Mouse (Mus musculus): ENCODE measurements around the gene Thoc6. TPM values are rescaled to one million over a fixed set of nuclear protein-coding genes. Genes with fewer than 3 reads are reported as not detected.

Thoc6 gene
- total RNA-seq, 2 experiments from 2014 or later: 26.5 to 45.2 TPM

GRCm38 (mm10) chr17:23679127-23679835 lies 5.6 kb upstream of the Thoc6 start, which contains the start of gene Cldn6:
Cldn6 (plus strand) TSS chr17:23679249.
- ATAC-seq (ENCODE audit: poor library complexity, severe bottlenecking): no peak

GRCm38 (mm10) chr17:23677236-23677679 lies 3.6 kb upstream of the Thoc6 start, which contains the start of gene Tnfrsf12a:
Tnfrsf12a (minus strand) TSS chr17:23677468.
- peak; percentile 56 for ATAC-seq (ENCODE audit: poor library complexity, severe bottlenecking)

- ATAC-seq (ENCODE audit: poor library complexity, severe bottlenecking): no peak
These were observed 2.9 kb upstream of the Thoc6 start for GRCm38 (mm10) chr17:23676473-23677031.

GRCm38 (mm10) chr17:23675564-23676281 lies 2.0 kb upstream of the Thoc6 start:
- ATAC-seq (ENCODE audit: poor library complexity, severe bottlenecking): peak; percentile 29

- ATAC-seq (ENCODE audit: poor library complexity, severe bottlenecking): no peak
These were observed 1.4 kb upstream of the Thoc6 start for GRCm38 (mm10) chr17:23675127-23675526.

GRCm38 (mm10) chr17:23674271-23674952 lies 730 bp upstream of the Thoc6 start:
- ATAC-seq (ENCODE audit: poor library complexity, severe bottlenecking): no peak

GRCm38 (mm10) chr17:23672761-23673160 lies 921 bp downstream of the Thoc6 start:
- ATAC-seq (ENCODE audit: poor library complexity, severe bottlenecking): no peak

GRCm38 (mm10) chr17:23671519-23671918 lies 2.2 kb downstream of the Thoc6 start:
- ATAC-seq (ENCODE audit: poor library complexity, severe bottlenecking): no peak

- ATAC-seq (ENCODE audit: poor library complexity, severe bottlenecking): no peak
These were observed 3.1 kb downstream of the Thoc6 start for GRCm38 (mm10) chr17:23670516-23671074.

GRCm38 (mm10) chr17:23665511-23665910 lies 8.2 kb downstream of the Thoc6 start:
- no peak for ATAC-seq (ENCODE audit: poor library complexity, severe bottlenecking)

GRCm38 (mm10) chr17:23664556-23665021 lies 9.1 kb downstream of the Thoc6 start:
- peak; percentile 67 for ATAC-seq (ENCODE audit: poor library complexity, severe bottlenecking)

GRCm38 (mm10) chr17:23661526-23661925 lies 12.2 kb downstream of the Thoc6 start:
- 0 out of 2 replicates have a peak, but pooled peaks have one; percentile 18 for ATAC-seq (ENCODE audit: poor library complexity, severe bottlenecking)

GRCm38 (mm10) chr17:23660876-23661200 lies 12.8 kb downstream of the Thoc6 start:
- peak; percentile 38; the same call in 1 of the 2 replicates for ATAC-seq (ENCODE audit: poor library complexity, severe bottlenecking)

GRCm38 (mm10) chr17:23660117-23660875 lies 13.4 kb downstream of the Thoc6 start, which contains the start of gene Bicdl2:
Bicdl2 (plus strand) TSS chr17:23660506.
- peak; percentile 36 for ATAC-seq (ENCODE audit: poor library complexity, severe bottlenecking)

GRCm38 (mm10) chr17:23658450-23658849 lies 15.2 kb downstream of the Thoc6 start:
- no peak for ATAC-seq (ENCODE audit: poor library complexity, severe bottlenecking)

- peak; percentile 66 for ATAC-seq (ENCODE audit: poor library complexity, severe bottlenecking)
These were observed 19.3 kb downstream of the Thoc6 start for GRCm38 (mm10) chr17:23654410-23654809.

- ATAC-seq (ENCODE audit: poor library complexity, severe bottlenecking): peak; percentile 46
These were observed 19.7 kb downstream of the Thoc6 start for GRCm38 (mm10) chr17:23654001-23654400.

GRCm38 (mm10) chr17:23653324-23653723 lies 20.4 kb downstream of the Thoc6 start:
- peak; percentile 53; the same call in 1 of the 2 replicates for ATAC-seq (ENCODE audit: poor library complexity, severe bottlenecking)

GRCm38 (mm10) chr17:23651363-23651762 lies 22.3 kb downstream of the Thoc6 start:
- ATAC-seq (ENCODE audit: poor library complexity, severe bottlenecking): no peak

- no peak for ATAC-seq (ENCODE audit: poor library complexity, severe bottlenecking)
These were observed 27.8 kb downstream of the Thoc6 start for GRCm38 (mm10) chr17:23645894-23646293.

Measured in megakaryocyte, adult 5-6 weeks (primary cell).